Comparison of ENCODE assay signal across 26 mouse cellular contexts in the genomic region with DNA sequence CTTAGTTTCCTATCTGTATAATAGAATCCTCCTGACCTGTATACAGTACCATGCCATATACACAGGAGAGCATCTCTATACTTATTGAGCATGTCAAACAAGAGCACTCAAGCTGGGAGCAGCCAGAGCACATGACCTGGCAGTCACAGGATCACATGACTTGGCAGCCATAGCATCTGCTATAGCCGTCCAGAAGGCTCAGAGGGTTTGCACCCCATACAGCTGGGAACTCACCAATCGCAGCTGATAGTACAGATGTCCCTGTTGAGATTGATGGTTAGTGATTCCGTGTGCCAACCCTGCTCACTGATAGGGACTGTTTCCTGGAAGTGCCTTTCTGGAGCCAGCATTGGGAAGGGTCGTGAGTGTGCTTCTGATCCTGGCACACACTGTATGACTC.
"Had no signal": no experiment of that assay in that cellular context is flagged by ENCODE, and none has a peak within 500 bp of the region (broad histone marks: within the 10 kb centered on the region; RNA-seq: fewer than 3 reads in every experiment).

No protein-coding gene starts in this region.

- H3K4me2 ChIP-seq: heart, embryonic 13.5 days; heart, embryonic 15.5 days; hindbrain, embryonic 13.5 days; kidney, embryonic 15.5 days; limb, embryonic 12.5 days; liver, embryonic 11.5 days; liver, embryonic 13.5 days; liver, embryonic 15.5 days had no signal

- ATAC-seq: hindbrain, embryonic 16.5 days; intestine, embryonic 16.5 days had no signal

- H3K4me3 ChIP-seq: heart, embryonic 10.5 days; heart, embryonic 13.5 days; heart, embryonic 15.5 days; hindbrain, embryonic 13.5 days; kidney, embryonic 15.5 days; layer of hippocampus, adult 2 months; left cerebral cortex, adult 2 months; limb, embryonic 10.5 days; limb, embryonic 12.5 days; liver, embryonic 13.5 days; liver, embryonic 15.5 days had no signal

- H3K27me3 ChIP-seq: heart, embryonic 13.5 days; heart, embryonic 15.5 days; hindbrain, embryonic 13.5 days; kidney, embryonic 15.5 days; limb, embryonic 12.5 days; liver, embryonic 13.5 days; liver, embryonic 15.5 days had no signal

- H3K9ac ChIP-seq: heart, embryonic 13.5 days; heart, embryonic 15.5 days; hindbrain, embryonic 13.5 days; kidney, embryonic 15.5 days; limb, embryonic 12.5 days; liver, embryonic 13.5 days; liver, embryonic 15.5 days had no signal

- H3K9me3 ChIP-seq: heart, embryonic 10.5 days; heart, embryonic 13.5 days; heart, embryonic 15.5 days; hindbrain, embryonic 13.5 days; kidney, embryonic 15.5 days; limb, embryonic 10.5 days; limb, embryonic 12.5 days; liver, embryonic 13.5 days; liver, embryonic 15.5 days had no signal

- H3K4me1 ChIP-seq: heart, embryonic 15.5 days; liver, embryonic 13.5 days; liver, embryonic 15.5 days had no signal

- H3K27ac ChIP-seq: heart, embryonic 10.5 days; heart, embryonic 13.5 days; heart, embryonic 15.5 days; kidney, embryonic 15.5 days; kidney, postnatal 0 days; layer of hippocampus, adult 2 months; left cerebral cortex, adult 2 months; limb, embryonic 12.5 days; liver, embryonic 13.5 days; liver, embryonic 15.5 days had no signal

- DNase-seq: gastrocnemius, postnatal 14 days; gastrocnemius, postnatal 36 days; heart, adult 18-20 months; heart, postnatal 14 days; heart, postnatal 36 days; kidney, adult 11 months; kidney, adult 2 months; kidney, adult 9 months; kidney, postnatal 14 days; kidney, postnatal 4 days; liver; liver, embryonic 13.5 days had no signal

- H3K36me3 ChIP-seq: heart, embryonic 10.5 days; heart, embryonic 13.5 days; heart, embryonic 15.5 days; hindbrain, embryonic 13.5 days; kidney, embryonic 15.5 days; limb, embryonic 10.5 days; limb, embryonic 12.5 days; liver, embryonic 13.5 days; liver, embryonic 15.5 days had no signal
